Mouse (Mus musculus) large intestine, adult 2 months (tissue): ENCODE measurements around the gene Cyb561d2. TPM values are rescaled to one million over a fixed set of nuclear protein-coding genes. Genes with fewer than 3 reads are reported as not detected.

Experiments used
- DNase-seq: peaks from one replicate; pipeline ENCODE4 v3.0.0-alpha.2; 2012; ENCODE audit warnings: low read depth, low spot score
- WGBS: fragments of 180-500 bp; shearing (Covaris S2); methylation state at CpG from one replicate; pipeline ENCODE4 v1.1.7; 2018; 5-methylcytosine and 5-hydroxymethylcytosine counted together
- polyA plus RNA-seq: library from polyadenylated mRNA; depleted of rRNA; stranded (reverse); fragments of >200 nt; gene quantifications from 2 replicates; pipeline ENCODE4 v1.2.3, GENCODE M21; 2012; rRNA removed

Gene Cyb561d2
- polyA plus RNA-seq, 1 experiment = 43.7 TPM

DNA sequence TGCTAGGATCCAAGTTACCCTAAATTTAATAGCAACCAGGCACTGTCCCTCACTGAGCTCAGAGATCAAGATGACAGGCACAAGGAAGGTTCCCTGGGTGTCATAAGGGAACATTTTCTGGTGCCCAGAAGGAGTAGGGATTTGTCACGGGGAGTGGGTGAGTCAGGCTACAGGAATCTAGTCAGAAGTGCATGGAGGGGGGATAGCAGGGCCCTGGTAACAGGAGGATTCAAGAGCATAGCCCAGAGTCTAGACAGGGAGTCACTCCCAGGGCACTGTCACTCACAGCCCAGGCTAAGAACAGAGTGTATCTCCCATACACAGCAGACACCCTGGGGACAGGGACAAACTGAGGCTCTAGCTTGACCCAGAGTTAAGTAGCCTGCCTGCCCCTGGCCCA lies 48.5 kb downstream of the Cyb561d2 start:
- WGBS = 24% methylated on average over 1 of the region's 1 CpGs
- no peak for DNase-seq

- 40% methylated on average over 6 of the region's 6 CpGs for WGBS
- no peak for DNase-seq
These were observed 51.4 kb downstream of the Cyb561d2 start for GRCm38 (mm10) chr9:107490625-107491024.

GRCm38 (mm10) chr9:107490146-107490545 lies 51.8 kb downstream of the Cyb561d2 start:
- DNase-seq = no peak
- WGBS = 30% methylated on average over 8 of the region's 8 CpGs

Other genes starting within 250 kb of the Cyb561d2 start
- gene Cish, start 246.2 kb downstream of the Cyb561d2 start, polyA plus RNA-seq = 12.5 and 14.3 TPM in 2 replicates
- 12.2 and 12.8 TPM in 2 replicates for gene Hemk1, start 203.8 kb downstream of the Cyb561d2 start, polyA plus RNA-seq
- 0.05 and 0.16 TPM in 2 replicates for gene 6430571L13Rik, start 201.6 kb downstream of the Cyb561d2 start, polyA plus RNA-seq
- 2.2 and 4.1 TPM in 2 replicates for gene Cacna2d2, start 142.6 kb downstream of the Cyb561d2 start, polyA plus RNA-seq
- gene Tmem115, start 8.2 kb downstream of the Cyb561d2 start, polyA plus RNA-seq = 48.8 and 55.0 TPM in 2 replicates
- gene Nprl2, start within 50 bp of the Cyb561d2 start, polyA plus RNA-seq = 27.7 and 31.6 TPM in 2 replicates
- gene Zmynd10, start 5.1 kb upstream of the Cyb561d2 start, polyA plus RNA-seq = 0.29 and 0.40 TPM in 2 replicates
- gene Rassf1, start 9.4 kb upstream of the Cyb561d2 start, polyA plus RNA-seq = 28.6 and 37.1 TPM in 2 replicates
- gene Tusc2, start 21.1 kb upstream of the Cyb561d2 start, polyA plus RNA-seq = 45.2 and 46.3 TPM in 2 replicates
- 76.1 and 127 TPM in 2 replicates for gene Hyal2, start 25.8 kb upstream of the Cyb561d2 start, polyA plus RNA-seq
- 1.7 and 4.5 TPM in 2 replicates for gene Hyal1, start 34.7 kb upstream of the Cyb561d2 start, polyA plus RNA-seq
- 19.0 and 29.1 TPM in 2 replicates for gene Naa80, start 36.7 kb upstream of the Cyb561d2 start, polyA plus RNA-seq
- gene Hyal3, start 38.6 kb upstream of the Cyb561d2 start, polyA plus RNA-seq = 0.36 and 0.57 TPM in 2 replicates
- 60.1 and 74.4 TPM in 2 replicates for gene Ifrd2, start 45.4 kb upstream of the Cyb561d2 start, polyA plus RNA-seq
- gene Sema3b, start 67.0 kb upstream of the Cyb561d2 start, polyA plus RNA-seq = 38.6 and 47.6 TPM in 2 replicates
- gene Gnai2, start 93.2 kb upstream of the Cyb561d2 start, polyA plus RNA-seq = 470 and 526 TPM in 2 replicates
- 1.5 and 1.7 TPM in 2 replicates for gene Slc38a3, start 127.3 kb upstream of the Cyb561d2 start, polyA plus RNA-seq
- 0.35 and 0.55 TPM in 2 replicates for gene Gnat1, start 137.5 kb upstream of the Cyb561d2 start, polyA plus RNA-seq
- 14.1 and 20.1 TPM in 2 replicates for gene Sema3f, start 168.3 kb upstream of the Cyb561d2 start, polyA plus RNA-seq
- gene Rbm5, start 228.8 kb upstream of the Cyb561d2 start, polyA plus RNA-seq = 37.9 and 62.1 TPM in 2 replicates